Comparison of ENCODE assay signal across 16 mouse cellular contexts in the genomic region with DNA sequence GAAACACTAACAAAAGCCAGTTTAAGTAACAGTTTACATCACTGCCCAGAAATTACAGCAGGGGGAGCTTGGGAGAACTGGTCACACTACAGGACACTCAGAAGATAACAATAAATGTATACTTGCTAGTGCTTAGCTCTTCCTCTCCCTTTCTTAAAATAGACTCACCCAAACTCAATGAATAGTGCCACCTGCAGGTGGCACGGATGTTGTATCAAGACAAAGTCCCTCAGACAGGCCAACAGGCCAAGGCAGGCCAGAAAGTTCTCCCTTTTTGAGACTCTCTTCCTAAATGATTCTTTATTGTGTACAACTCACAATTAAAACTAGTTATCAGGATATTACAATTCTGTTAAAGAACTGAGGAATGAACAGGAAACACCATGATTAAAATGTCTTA.
DNase-seq lines count a peak whose midpoint lies in the region; TF ChIP-seq lines count a peak whose summit lies in the region.
"Had no signal": no experiment of that assay in that cellular context is flagged by ENCODE, and none has a peak within 500 bp of the region (broad histone marks: within the 10 kb centered on the region; RNA-seq: fewer than 3 reads in every experiment).

No protein-coding gene starts in this region.

- TF ChIP-seq CTCF in left cerebral cortex, adult 2 months (IDR thresholded peaks at IDR 0.05) = peak; percentile 27

- no peak overlapping the region for H3K4me3 ChIP-seq in left cerebral cortex, adult 2 months
- H3K4me3 ChIP-seq: embryonic facial prominence, embryonic 15.5 days; stomach, embryonic 15.5 days had no signal

- intact Hi-C loops in left cerebral cortex, adult 2 months (cut with DNase I) = no loop called here
- intact Hi-C loops in left cerebral cortex, postnatal 25 days (cut with DNase I) = no loop called here
- intact Hi-C loops in gastrocnemius, postnatal 14 days (cut with DNase I; ENCODE audit: low total_unique reads) = no loop called here

- H3K27ac ChIP-seq in left cerebral cortex, adult 2 months = no peak overlapping the region
- H3K27ac ChIP-seq: embryonic facial prominence, embryonic 15.5 days; stomach, embryonic 15.5 days had no signal

- peak; percentile 19 for DNase-seq in embryo, embryonic 11 days
- DNase-seq in embryo, embryonic 9.5 days (ENCODE audit: extremely low spot score) = no peak
- DNase-seq in left cerebral cortex, adult 2 months (ENCODE audit: extremely low spot score in 1 of 2, low spot score in 2 of 2) = no peak
- DNase-seq in left cerebral cortex, postnatal 25 days (ENCODE audit: low spot score in 2 of 2) = no peak
- DNase-seq in ES-CJ7 (ENCODE audit: low read depth, low spot score) = peak; percentile 46
- peak; percentile 5 for DNase-seq in brain, adult 2 months (ENCODE audit: low read depth, low spot score)
- DNase-seq in gastrocnemius, postnatal 14 days = no peak
- no peak for DNase-seq in gastrocnemius, postnatal 25 days
- DNase-seq: cerebellum, adult 18-20 months; gastrocnemius, postnatal 36 days; layer of hippocampus, postnatal 36 days; liver; lung, postnatal 14 days; right cerebral cortex, postnatal 4 days had no signal

Comparison
In these comparisons a context has a peak if more than half of its experiments do, and no peak if none do; other contexts are left out.
1. DNase-seq: peak in embryo, embryonic 11 days (single experiment), ES-CJ7 (single experiment) and brain, adult 2 months (single experiment); none in embryo, embryonic 9.5 days (single experiment), left cerebral cortex, adult 2 months (0 of 2), left cerebral cortex, postnatal 25 days (0 of 2), gastrocnemius, postnatal 14 days (single experiment) and gastrocnemius, postnatal 25 days (single experiment).